Mouse (Mus musculus) megakaryocyte, embryonic 14.5 days (primary cell): Measurements from ENCODE around the gene Foxo3.

Experiments used
- FLI1 ChIP-seq: IDR thresholded peaks from 2 replicates; pipeline ENCODE4 v1.6.1; 2012; ENCODE audit warnings: low read length, inconsistent platforms, mixed read lengths
- GATA1 ChIP-seq: IDR thresholded peaks from 3 replicates; pipeline ENCODE4 v1.6.1; 2012; ENCODE audit warnings: mixed read lengths, low read length, inconsistent platforms, borderline replicate concordance

GRCm38 (mm10) chr10:42276507-42277345 is at the start of gene Foxo3:
- TF ChIP-seq GATA1: no peak
- TF ChIP-seq FLI1: no peak
